ENCODE assay signal across 8 mouse cellular contexts in genomic region chr6:125071170-125071895, GRCm38 (mm10). TPM values are rescaled to one million over a fixed set of nuclear protein-coding genes. Genes with fewer than 3 reads are reported as not detected.
DNase-seq lines count a peak whose midpoint lies in the region; ATAC-seq lines count a peak whose summit lies in the region.

No protein-coding gene starts in this region.

- WGBS in neural tube, embryonic 12.5 days: 83% methylated on average over 18 of the region's 18 CpGs
- 87% methylated on average over 18 of the region's 18 CpGs for WGBS in forebrain, embryonic 10.5 days
- WGBS in liver, embryonic 11.5 days: 43% methylated on average over 18 of the region's 18 CpGs

- H3K27me3 ChIP-seq in neural tube, embryonic 12.5 days (replicated peaks): no peaks in the 10 kb centered on the region
- no peaks in the 10 kb centered on the region for H3K27me3 ChIP-seq in forebrain, embryonic 10.5 days (ENCODE audit: poor library complexity, severe bottlenecking)
- no peaks in the 10 kb centered on the region for H3K27me3 ChIP-seq in liver, embryonic 11.5 days (replicated peaks; ENCODE audit: control insufficient read depth, insufficient read depth, low read length)

- no peak overlapping the region for H3K4me3 ChIP-seq in neural tube, embryonic 12.5 days
- no peak overlapping the region for H3K4me3 ChIP-seq in forebrain, embryonic 10.5 days
- peak overlapping the region; percentile 43 for H3K4me3 ChIP-seq in liver, embryonic 11.5 days (ENCODE audit: low read depth, low read length)

- no peaks in the 10 kb centered on the region for H3K36me3 ChIP-seq in neural tube, embryonic 12.5 days
- H3K36me3 ChIP-seq in forebrain, embryonic 10.5 days (replicated peaks): no peaks in the 10 kb centered on the region
- no peaks in the 10 kb centered on the region for H3K36me3 ChIP-seq in liver, embryonic 11.5 days (ENCODE audit: control insufficient read depth, insufficient read depth, low read length)

- peaks cover 10% of the 10 kb centered on the region; the same call in 1 of the 2 replicates for H3K4me1 ChIP-seq in neural tube, embryonic 12.5 days
- H3K4me1 ChIP-seq in forebrain, embryonic 10.5 days: peaks cover 13% of the 10 kb centered on the region
- peaks cover 21% of the 10 kb centered on the region for H3K4me1 ChIP-seq in liver, embryonic 11.5 days (replicated peaks; ENCODE audit: control insufficient read depth, insufficient read depth, low read length)

- H3K27ac ChIP-seq in neural tube, embryonic 12.5 days: peak overlapping the region; percentile 51; the same call in 1 of the 2 replicates
- peak overlapping the region; percentile 77 for H3K27ac ChIP-seq in forebrain, embryonic 10.5 days
- H3K27ac ChIP-seq in liver, embryonic 11.5 days (ENCODE audit: low read depth, low read length): peak overlapping the region; percentile 79

- ATAC-seq in neural tube, embryonic 12.5 days (ENCODE audit: low FRiP score, low read depth): peak; percentile 70
- ATAC-seq in liver, embryonic 11.5 days (replicated peaks; ENCODE audit: low FRiP score): peak; percentile 96
- ATAC-seq in neutrophil, adult 5-6 weeks (ENCODE audit: extremely low read depth, insufficient number of reproducible peaks, low FRiP score, poor library complexity, severe bottlenecking): peak; percentile 69

- intact Hi-C loops in gastrocnemius, postnatal 36 days (cut with DNase I): no loop called here

- H3K9ac ChIP-seq in neural tube, embryonic 12.5 days: no peak overlapping the region
- H3K9ac ChIP-seq in liver, embryonic 11.5 days (ENCODE audit: low read depth, low read length): peak overlapping the region; percentile 44

- H3K9me3 ChIP-seq in neural tube, embryonic 12.5 days: no peaks in the 10 kb centered on the region
- H3K9me3 ChIP-seq in forebrain, embryonic 10.5 days: no peaks in the 10 kb centered on the region
- H3K9me3 ChIP-seq in liver, embryonic 11.5 days (ENCODE audit: control insufficient read depth, low read length): no peaks in the 10 kb centered on the region

- H3K4me2 ChIP-seq in neural tube, embryonic 12.5 days (replicated peaks): no peak overlapping the region
- H3K4me2 ChIP-seq in liver, embryonic 11.5 days: peak overlapping the region; percentile 59

- DNase-seq in neural tube, embryonic 10.5 days (ENCODE audit: extremely low spot score, low spot score): no peak
- no peak for DNase-seq in forebrain, embryonic 10.5 days (ENCODE audit: extremely low spot score, low spot score)
- DNase-seq in liver, embryonic 11.5 days (ENCODE audit: low spot score): peak; percentile 60
- DNase-seq in cerebellum, postnatal 36 days: no peak
- no peak for DNase-seq in gastrocnemius, postnatal 36 days
- DNase-seq in urinary bladder, postnatal 4 days (ENCODE audit: low spot score in 2 of 2): no peak

RNA-seq across cellular contexts. Expression of gene Lpar5, which starts 3.6 kb away (rescaled TPM):
- polyA plus RNA-seq in neural tube, embryonic 12.5 days (2016; fragmentation: Nextera tagmentation; extraction: Ambion mirVana): 0.32 and 0.54 TPM in 2 replicates
- polyA plus RNA-seq in forebrain, embryonic 10.5 days (2016; fragmentation: Nextera tagmentation; extraction: Ambion mirVana): 0.22 and 0.30 TPM in 2 replicates
- polyA plus RNA-seq in liver, embryonic 11.5 days (2014; fragmentation: Nextera tagmentation; extraction: Ambion mirVana): 2.6 and 3.2 TPM in 2 replicates
- 1.6 and 3.1 TPM in 2 replicates for total RNA-seq in neutrophil, adult 5-6 weeks (2017)
- not detected for total RNA-seq in gastrocnemius, postnatal 36 days (2021)

RNA-seq across cellular contexts. Expression of gene Acrbp, which starts 21.8 kb away (rescaled TPM):
- polyA plus RNA-seq in neural tube, embryonic 12.5 days (2016; fragmentation: Nextera tagmentation; extraction: Ambion mirVana): 15.1 and 15.3 TPM in 2 replicates
- 12.8 and 12.9 TPM in 2 replicates for polyA plus RNA-seq in forebrain, embryonic 10.5 days (2016; fragmentation: Nextera tagmentation; extraction: Ambion mirVana)
- 6.0 and 7.4 TPM in 2 replicates for polyA plus RNA-seq in liver, embryonic 11.5 days (2014; fragmentation: Nextera tagmentation; extraction: Ambion mirVana)
- total RNA-seq in neutrophil, adult 5-6 weeks (2017): 26.8 and 32.7 TPM in 2 replicates
- 1 to 10 TPM; 2.5 to 2.7 TPM for total RNA-seq in gastrocnemius, postnatal 36 days (2021)

RNA-seq across cellular contexts. Expression of gene Chd4, which starts 24.4 kb away (rescaled TPM):
- 115 and 121 TPM in 2 replicates for polyA plus RNA-seq in neural tube, embryonic 12.5 days (2016; fragmentation: Nextera tagmentation; extraction: Ambion mirVana)
- polyA plus RNA-seq in forebrain, embryonic 10.5 days (2016; fragmentation: Nextera tagmentation; extraction: Ambion mirVana): 91.0 and 99.4 TPM in 2 replicates
- polyA plus RNA-seq in liver, embryonic 11.5 days (2014; fragmentation: Nextera tagmentation; extraction: Ambion mirVana): 62.5 and 71.6 TPM in 2 replicates
- 363 and 367 TPM in 2 replicates for total RNA-seq in neutrophil, adult 5-6 weeks (2017)
- total RNA-seq in gastrocnemius, postnatal 36 days (2021): 10 to 100 TPM; 67.6 to 72.2 TPM

RNA-seq across cellular contexts. Expression of gene Ing4, which starts 31.8 kb away (rescaled TPM):
- 151 and 156 TPM in 2 replicates for polyA plus RNA-seq in neural tube, embryonic 12.5 days (2016; fragmentation: Nextera tagmentation; extraction: Ambion mirVana)
- polyA plus RNA-seq in forebrain, embryonic 10.5 days (2016; fragmentation: Nextera tagmentation; extraction: Ambion mirVana): 117 and 121 TPM in 2 replicates
- polyA plus RNA-seq in liver, embryonic 11.5 days (2014; fragmentation: Nextera tagmentation; extraction: Ambion mirVana): 60.0 and 63.8 TPM in 2 replicates
- 136 and 143 TPM in 2 replicates for total RNA-seq in neutrophil, adult 5-6 weeks (2017)
- total RNA-seq in gastrocnemius, postnatal 36 days (2021): 10 to 100 TPM; 26.4 to 31.1 TPM
